Mouse (Mus musculus) limb, embryonic 13.5 days (tissue): Measurements from ENCODE around the gene Tecpr2. TPM values are rescaled to one million over a fixed set of nuclear protein-coding genes. Genes with fewer than 3 reads are reported as not detected.

Source experiments
- ATAC-seq: fragments of 200-750 bp; cut with Nextera tagmentation; 2 replicates; pipeline ENCODE4 v1.8.0; 2017; ENCODE audit warnings: low read depth, moderate number of reproducible peaks, moderate TSS enrichment; ENCODE audit not compliant: low FRiP score
- H3K27ac ChIP-seq: fragments of 300-500 bp; sonication (generic); 2 replicates; pipeline ENCODE4 v1.5.1; 2015; ENCODE audit warnings: inconsistent platforms, mild to moderate bottlenecking, moderate library complexity
- H3K27me3 ChIP-seq: fragments of 300-500 bp; sonication (generic); 2 replicates; pipeline ENCODE4 v1.6.1; 2015; ENCODE audit warnings: mild to moderate bottlenecking, inconsistent platforms
- H3K36me3 ChIP-seq: fragments of 300-500 bp; sonication (generic); 2 replicates; pipeline ENCODE4 v1.6.1; 2015; ENCODE audit warnings: inconsistent platforms, mild to moderate bottlenecking, moderate library complexity
- H3K4me1 ChIP-seq: fragments of 300-500 bp; sonication (generic); 2 replicates; pipeline ENCODE4 v1.6.1; 2015; ENCODE audit warnings: inconsistent platforms
- H3K4me2 ChIP-seq: fragments of 300-500 bp; sonication (generic); replicated peaks from 2 replicates; pipeline ENCODE4 v1.6.1; 2015; ENCODE audit warnings: inconsistent platforms, mild to moderate bottlenecking, moderate library complexity
- H3K4me3 ChIP-seq: fragments of 300-500 bp; sonication (generic); 2 replicates; pipeline ENCODE4 v1.5.1; 2015; ENCODE audit warnings: moderate library complexity, mild to moderate bottlenecking, inconsistent platforms
- H3K9ac ChIP-seq: fragments of 300-500 bp; sonication (generic); 2 replicates; pipeline ENCODE4 v1.6.1; 2015; ENCODE audit warnings: mild to moderate bottlenecking, inconsistent platforms
- H3K9me3 ChIP-seq: fragments of 300-500 bp; sonication (generic); 2 replicates; pipeline ENCODE4 v1.6.1; 2016; ENCODE audit warnings: inconsistent platforms
- WGBS: fragments of 180-500 bp; shearing (Covaris S2); methylation state at CpG from one replicate; pipeline ENCODE4 v1.1.7; 2015; 5-methylcytosine and 5-hydroxymethylcytosine counted together
- polyA plus RNA-seq: library from polyadenylated mRNA; unstranded; fragments of >200 nt; fragmentation: Nextera tagmentation; extraction: Ambion mirVana; gene quantifications from 2 replicates; pipeline ENCODE4 v1.2.1, GENCODE M21; 2015

Gene Tecpr2
- polyA plus RNA-seq, 1 experiment from 2014 or later, result 4.9 TPM

DNA sequence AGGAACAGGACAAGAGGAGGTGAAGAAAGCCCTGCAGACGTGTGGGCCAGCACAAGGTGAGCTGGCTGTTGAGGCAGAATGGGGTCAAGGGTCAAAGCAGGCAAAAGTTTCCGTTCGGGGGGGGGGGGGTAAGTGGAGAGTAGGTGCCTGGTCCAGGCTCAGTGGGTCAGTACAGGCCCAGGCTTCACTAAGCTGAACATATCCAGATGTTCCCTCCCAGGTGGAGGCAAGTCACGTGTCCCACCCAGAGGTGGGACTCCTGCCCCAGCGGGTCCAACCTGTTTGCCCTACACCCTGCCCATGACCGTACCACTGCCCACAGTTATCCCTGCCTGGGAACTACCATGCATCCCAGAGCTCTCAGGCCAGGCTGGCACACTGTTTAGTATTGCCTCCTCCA, 116.7 kb downstream of the Tecpr2 start:
- peak overlapping the region; percentile 22; the same call in 1 of the 2 replicates for H3K27ac ChIP-seq
- H3K4me3 ChIP-seq, result no peak overlapping the region
- no peaks in the 10 kb centered on the region for H3K27me3 ChIP-seq
- ATAC-seq, result peak; percentile 37; the same call in 1 of the 2 replicates
- H3K9me3 ChIP-seq, result no peaks in the 10 kb centered on the region
- H3K4me1 ChIP-seq, result peaks cover 35% of the 10 kb centered on the region
- WGBS, result 53% methylated on average over 6 of the region's 6 CpGs
- H3K9ac ChIP-seq, result no peak overlapping the region
- no peaks in the 10 kb centered on the region for H3K36me3 ChIP-seq
- no peak overlapping the region for H3K4me2 ChIP-seq

DNA sequence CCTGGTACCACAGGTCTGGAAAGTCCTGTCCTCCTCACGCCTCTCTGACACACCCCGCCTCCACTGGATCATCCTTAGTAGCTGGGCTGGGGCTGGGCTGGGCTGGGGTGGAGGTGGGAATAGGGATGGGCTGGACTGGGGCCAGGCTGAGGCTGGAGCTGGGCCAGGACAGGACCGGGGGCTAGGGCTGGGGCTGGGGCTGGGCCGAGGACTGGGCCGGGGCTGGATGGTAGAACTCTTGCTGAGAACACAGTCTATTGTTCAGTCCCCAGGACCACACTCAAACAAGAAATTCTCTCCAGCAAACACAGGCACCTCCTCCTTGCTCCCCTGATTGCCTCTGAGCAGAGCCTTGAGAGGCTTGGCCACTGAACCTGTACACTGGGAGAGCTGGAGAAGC, 117.3 kb downstream of the Tecpr2 start:
- H3K36me3 ChIP-seq, result no peaks in the 10 kb centered on the region
- no peak overlapping the region for H3K4me3 ChIP-seq
- no peak overlapping the region for H3K4me2 ChIP-seq
- WGBS, result 46% methylated on average over 5 of the region's 5 CpGs
- no peaks in the 10 kb centered on the region for H3K27me3 ChIP-seq
- H3K9me3 ChIP-seq, result no peaks in the 10 kb centered on the region
- H3K9ac ChIP-seq, result no peak overlapping the region
- peaks cover 35% of the 10 kb centered on the region for H3K4me1 ChIP-seq
- peak overlapping the region; percentile 12; the same call in 1 of the 2 replicates for H3K27ac ChIP-seq
- peak; percentile 9; the same call in 1 of the 2 replicates for ATAC-seq

DNA sequence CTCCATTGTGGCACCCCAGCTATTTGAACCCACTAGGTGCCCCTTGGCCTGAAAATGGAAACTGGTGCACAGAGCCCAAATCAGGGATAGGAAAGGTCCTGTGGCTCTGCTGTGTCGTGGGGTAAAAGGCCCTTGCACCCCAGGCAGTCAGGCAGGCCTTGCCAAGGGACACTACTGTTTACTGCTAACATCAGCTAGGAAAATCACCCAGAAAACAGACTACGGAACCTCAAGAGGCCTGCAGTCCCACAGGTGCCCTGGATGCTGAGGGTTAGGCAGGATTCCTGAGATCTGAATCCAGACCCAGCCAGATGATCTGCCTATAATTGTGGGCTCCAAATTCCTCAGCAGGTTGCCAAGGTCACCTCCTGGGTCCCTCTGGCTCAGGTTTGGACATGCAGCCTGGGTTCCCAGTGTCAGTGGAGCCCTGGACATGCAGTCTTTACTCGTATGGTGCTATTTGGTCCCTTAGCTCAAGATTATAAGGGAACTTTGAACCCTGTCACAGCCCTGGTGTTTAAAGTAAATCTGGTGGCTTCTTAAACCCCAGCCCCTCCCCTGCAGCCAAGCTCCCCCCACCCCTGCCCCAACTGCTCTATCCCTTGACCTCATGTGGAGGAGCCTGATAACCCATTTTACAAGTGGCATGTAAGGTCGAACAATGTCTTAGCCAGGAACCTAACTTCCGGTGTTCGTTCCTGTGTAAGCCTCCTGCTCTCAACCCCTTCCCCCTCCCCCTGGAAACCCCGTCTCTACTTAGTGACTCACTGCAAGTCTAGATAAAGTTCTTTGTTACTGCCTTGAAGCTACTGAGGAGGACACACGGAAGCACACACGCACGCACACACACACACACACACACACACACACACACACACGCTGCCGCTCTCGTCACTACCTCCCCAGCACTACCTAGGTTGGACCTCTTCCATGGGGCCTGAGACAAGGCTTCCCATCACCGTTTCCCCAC, 118.4 kb downstream of the Tecpr2 start:
- no peaks in the 10 kb centered on the region for H3K36me3 ChIP-seq
- H3K4me2 ChIP-seq, result no peak overlapping the region
- 0 out of 2 replicates have a peak, but pooled peaks cover under 1% of the 10 kb centered on the region for H3K9me3 ChIP-seq
- peaks cover 35% of the 10 kb centered on the region for H3K4me1 ChIP-seq
- H3K27me3 ChIP-seq, result no peaks in the 10 kb centered on the region
- no peak for ATAC-seq
- 70% methylated on average over 14 of the region's 14 CpGs for WGBS
- peak overlapping the region; percentile 12; the same call in 1 of the 2 replicates for H3K27ac ChIP-seq
- H3K9ac ChIP-seq, result no peak overlapping the region
- no peak overlapping the region for H3K4me3 ChIP-seq

DNA sequence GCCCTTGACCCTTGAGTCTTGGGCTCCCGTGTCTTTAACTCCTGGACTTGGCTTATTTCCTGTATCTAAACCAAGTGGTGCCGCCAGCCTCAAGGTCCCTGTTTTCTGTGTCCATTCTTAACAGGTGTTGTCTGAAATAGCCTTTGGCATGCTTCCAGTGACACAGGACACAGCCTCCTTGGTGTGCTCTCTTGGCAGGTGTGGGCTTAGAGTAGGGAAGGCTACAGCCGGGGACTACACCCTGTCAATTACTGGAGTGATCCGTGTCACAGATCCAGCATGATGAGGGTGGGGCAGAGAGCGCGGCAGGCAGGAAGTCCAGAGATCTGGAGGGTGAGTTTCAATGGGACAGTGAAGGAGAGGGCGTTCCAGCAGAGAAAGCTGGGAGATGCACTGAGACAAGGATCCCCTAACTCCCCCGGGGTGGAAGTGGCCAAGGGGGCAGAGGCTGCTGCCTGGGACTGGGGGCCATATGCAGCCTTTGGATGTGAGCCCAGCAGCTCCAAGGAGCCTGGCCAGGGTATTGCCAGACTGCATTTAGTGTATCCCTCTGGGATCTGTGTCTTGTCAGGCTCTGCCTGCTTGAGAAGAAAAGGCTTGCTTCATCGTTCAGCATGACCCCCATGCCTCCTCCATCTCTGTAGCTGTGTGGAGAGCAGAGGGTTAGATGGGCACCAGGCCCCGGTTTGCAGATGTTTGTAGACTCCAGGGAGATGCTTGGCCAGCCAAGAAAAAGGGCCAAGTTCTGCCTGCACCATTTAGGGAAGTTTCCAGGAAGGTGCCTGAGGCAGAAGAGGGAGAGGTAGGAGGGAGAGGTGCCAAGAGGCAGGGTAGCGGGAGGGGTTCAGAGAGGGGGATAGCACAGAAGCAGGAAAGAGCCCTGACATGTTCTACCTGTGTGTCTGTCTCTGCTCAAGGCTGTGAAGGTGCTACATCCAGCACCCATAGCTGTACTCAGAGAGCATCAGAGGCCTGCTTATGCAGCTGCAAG, 119.7 kb downstream of the Tecpr2 start:
- WGBS, result 59% methylated on average over 11 of the region's 11 CpGs
- ATAC-seq, result no peak
- Histone ChIP-seq H3K9me3 (0 out of 2 replicates have a peak, but pooled peaks cover 7% of the 10 kb centered on the region), H3K9ac (0 out of 2 replicates have a peak overlapping the region, but pooled peaks have one; percentile 19), H3K27ac (no peak overlapping the region), H3K27me3 (no peaks in the 10 kb centered on the region), H3K36me3 (no peaks in the 10 kb centered on the region), H3K4me3 (no peak overlapping the region), H3K4me2 (no peak overlapping the region), H3K4me1 (peaks cover 35% of the 10 kb centered on the region)

DNA sequence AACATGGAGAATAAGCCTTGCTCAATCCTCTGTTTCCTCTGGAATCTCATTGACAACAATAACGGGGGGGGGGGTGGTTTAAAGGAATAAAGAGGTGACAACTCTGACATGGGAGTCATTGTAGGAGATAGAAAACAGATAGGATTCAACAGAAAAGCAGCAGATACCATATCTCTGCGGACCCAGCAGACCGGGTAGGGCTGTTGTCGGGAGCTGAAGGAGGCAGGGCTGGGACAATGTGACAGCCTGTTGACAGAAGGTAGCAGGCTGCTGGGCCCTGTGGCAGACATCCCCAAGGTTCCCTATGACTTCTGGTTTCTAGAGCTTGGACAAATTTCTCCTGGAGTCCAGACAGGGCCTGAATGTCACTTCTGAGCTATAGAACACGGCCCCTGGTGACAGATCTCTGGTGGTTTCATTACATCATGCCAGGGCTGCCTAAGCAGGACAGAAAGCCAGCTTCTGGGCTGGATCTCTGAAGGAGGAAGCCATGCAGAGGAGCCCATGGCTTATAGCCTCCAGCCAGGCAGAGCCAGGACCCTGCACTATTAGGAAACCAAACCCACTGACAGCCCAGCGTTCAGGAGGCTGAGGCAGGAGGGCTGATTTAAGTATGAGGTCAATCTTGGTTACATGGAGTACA, 120.7 kb downstream of the Tecpr2 start:
- no peak overlapping the region for H3K27ac ChIP-seq
- H3K9me3 ChIP-seq, result 0 out of 2 replicates have a peak, but pooled peaks cover 7% of the 10 kb centered on the region
- H3K4me3 ChIP-seq, result no peak overlapping the region
- peaks cover 35% of the 10 kb centered on the region for H3K4me1 ChIP-seq
- ATAC-seq, result no peak
- H3K4me2 ChIP-seq, result no peak overlapping the region
- H3K9ac ChIP-seq, result no peak overlapping the region
- H3K36me3 ChIP-seq, result no peaks in the 10 kb centered on the region
- H3K27me3 ChIP-seq, result no peaks in the 10 kb centered on the region
- 76% methylated on average over 6 of the region's 6 CpGs for WGBS

DNA sequence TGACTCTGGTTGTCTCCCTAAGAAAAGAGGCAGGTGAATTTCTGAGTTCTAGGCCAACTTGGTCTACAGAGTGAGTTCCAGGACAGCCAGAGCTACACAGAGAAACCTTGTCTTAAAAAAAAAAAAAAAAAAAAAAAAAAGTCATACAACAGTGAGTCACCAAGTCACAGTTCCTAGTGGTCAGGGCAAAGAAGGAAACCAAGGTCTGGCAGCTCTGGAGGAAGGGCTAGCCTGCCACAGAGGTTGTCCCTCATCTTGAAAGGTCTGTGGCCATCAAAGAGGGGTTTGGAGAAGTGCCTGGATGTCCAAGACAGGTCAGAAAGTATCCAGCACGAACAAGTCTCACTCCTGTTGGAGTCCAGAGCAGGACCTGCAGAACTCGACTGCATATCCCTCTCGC, 127.7 kb downstream of the Tecpr2 start:
- Histone ChIP-seq H3K36me3 (no peaks in the 10 kb centered on the region), H3K4me1 (peaks cover 5% of the 10 kb centered on the region; the same call in 1 of the 2 replicates), H3K9me3 (0 out of 2 replicates have a peak, but pooled peaks cover 7% of the 10 kb centered on the region), H3K27me3 (no peaks in the 10 kb centered on the region), H3K9ac (no peak overlapping the region), H3K4me2 (no peak overlapping the region), H3K4me3 (no peak overlapping the region), H3K27ac (no peak overlapping the region)
- WGBS, result 77% methylated on average over 3 of the region's 3 CpGs
- ATAC-seq, result no peak

DNA sequence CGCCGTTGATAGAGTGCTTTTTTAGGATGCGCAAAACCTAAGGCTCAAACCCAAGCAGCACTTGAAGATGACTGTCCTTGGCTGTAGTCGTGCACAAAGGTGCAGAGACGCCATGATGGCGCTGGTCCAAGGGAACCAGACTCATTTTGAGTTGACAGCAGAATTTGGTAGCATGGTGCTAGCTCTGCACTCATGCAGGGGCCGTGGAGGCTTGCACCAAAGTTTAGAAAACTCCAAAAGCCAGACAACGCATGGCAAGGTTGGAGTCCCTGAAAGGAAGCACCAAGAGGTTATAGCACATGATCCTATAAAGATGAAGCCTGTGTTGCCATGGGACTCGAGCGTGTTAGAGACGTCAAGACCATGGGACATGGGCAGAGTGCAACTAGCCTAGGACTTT, 129.0 kb downstream of the Tecpr2 start:
- Histone ChIP-seq H3K4me2 (no peak overlapping the region), H3K9ac (no peak overlapping the region), H3K9me3 (0 out of 2 replicates have a peak, but pooled peaks cover under 1% of the 10 kb centered on the region), H3K27me3 (no peaks in the 10 kb centered on the region), H3K27ac (no peak overlapping the region), H3K4me3 (no peak overlapping the region), H3K4me1 (peaks cover 5% of the 10 kb centered on the region; the same call in 1 of the 2 replicates), H3K36me3 (no peaks in the 10 kb centered on the region)
- 90% methylated on average over 11 of the region's 11 CpGs for WGBS
- no peak for ATAC-seq

DNA sequence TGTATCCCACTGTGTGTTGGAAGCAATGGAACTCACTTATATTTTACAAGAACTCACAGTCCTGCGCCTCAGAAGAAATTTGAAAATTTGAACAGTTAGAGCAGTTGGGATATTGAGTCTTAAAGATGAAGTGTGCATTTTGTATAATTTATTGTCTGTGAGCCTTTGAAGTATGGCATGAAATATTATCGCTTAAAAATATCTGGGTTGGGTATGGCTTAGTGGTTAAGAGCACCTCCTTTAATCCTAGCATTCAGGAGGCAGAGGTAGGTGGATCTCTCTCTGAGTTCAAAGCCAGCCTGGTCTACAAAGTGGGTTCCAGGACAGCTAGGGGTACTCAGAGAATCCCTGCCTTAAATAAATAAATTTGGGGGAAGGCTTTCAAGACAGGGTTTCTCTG, 130.0 kb downstream of the Tecpr2 start:
- peaks cover 5% of the 10 kb centered on the region; the same call in 1 of the 2 replicates for H3K4me1 ChIP-seq
- H3K36me3 ChIP-seq, result no peaks in the 10 kb centered on the region
- H3K9ac ChIP-seq, result no peak overlapping the region
- H3K4me3 ChIP-seq, result no peak overlapping the region
- H3K9me3 ChIP-seq, result no peaks in the 10 kb centered on the region
- no peaks in the 10 kb centered on the region for H3K27me3 ChIP-seq
- no peak for ATAC-seq
- WGBS, result 90% methylated on average over 2 of the region's 2 CpGs
- no peak overlapping the region for H3K27ac ChIP-seq
- H3K4me2 ChIP-seq, result no peak overlapping the region

DNA sequence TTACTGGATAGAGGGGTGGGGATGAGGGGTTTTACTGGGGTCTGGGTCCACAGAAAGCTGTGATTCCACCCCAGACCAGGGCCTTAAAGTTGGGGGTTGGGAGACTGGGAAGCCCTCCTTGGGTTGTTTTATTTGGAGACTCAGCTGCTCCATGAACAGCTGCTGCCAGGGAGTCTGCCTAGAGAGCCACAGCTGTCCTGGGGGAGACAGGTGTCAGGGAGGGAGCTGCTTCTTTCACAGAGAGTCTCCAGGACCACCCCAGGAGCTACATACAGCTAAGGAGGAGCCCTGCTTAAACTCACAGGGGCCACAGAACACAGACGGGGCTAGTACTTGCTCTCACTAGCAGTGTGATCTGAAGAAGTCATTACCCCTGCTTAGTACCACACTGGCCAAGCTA, 132.1 kb downstream of the Tecpr2 start:
- Histone ChIP-seq H3K36me3 (no peaks in the 10 kb centered on the region), H3K27ac (no peak overlapping the region), H3K4me1 (no peaks in the 10 kb centered on the region; the same call in 1 of the 2 replicates), H3K4me3 (no peak overlapping the region), H3K9ac (no peak overlapping the region), H3K27me3 (no peaks in the 10 kb centered on the region), H3K9me3 (no peaks in the 10 kb centered on the region), H3K4me2 (no peak overlapping the region)
- WGBS, result 12% methylated on average over 1 of the region's 1 CpGs
- peak; percentile 83; the same call in 1 of the 2 replicates for ATAC-seq

DNA sequence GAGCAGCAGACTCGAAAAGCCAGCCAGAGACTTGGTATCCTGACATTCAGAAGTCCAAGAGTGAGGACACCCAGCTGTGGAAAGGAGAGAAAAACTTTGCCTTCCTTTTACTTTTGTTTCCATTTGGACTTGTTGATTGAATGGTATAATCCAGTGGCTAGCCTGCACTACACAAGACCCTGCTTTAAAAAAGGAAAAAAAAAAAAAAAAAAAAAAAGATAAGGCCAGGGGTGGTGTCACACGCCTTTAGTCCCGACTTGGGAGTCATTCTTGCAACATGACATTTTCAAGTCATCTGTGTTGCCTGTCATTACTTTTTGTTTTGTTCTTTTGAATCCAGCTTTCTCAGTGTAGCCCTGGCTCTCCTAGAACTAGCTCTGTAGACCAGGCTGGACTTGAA, 132.5 kb downstream of the Tecpr2 start:
- no peak for ATAC-seq
- H3K27me3 ChIP-seq, result no peaks in the 10 kb centered on the region
- WGBS, result 60% methylated on average over 3 of the region's 3 CpGs
- H3K4me3 ChIP-seq, result no peak overlapping the region
- no peak overlapping the region for H3K9ac ChIP-seq
- no peaks in the 10 kb centered on the region for H3K36me3 ChIP-seq
- H3K27ac ChIP-seq, result no peak overlapping the region
- no peaks in the 10 kb centered on the region for H3K4me1 ChIP-seq
- no peak overlapping the region for H3K4me2 ChIP-seq
- no peaks in the 10 kb centered on the region for H3K9me3 ChIP-seq
